Mouse (Mus musculus) neural tube, embryonic 10.5 days (tissue): ENCODE results near the gene Trp53bp1.

Experiments
- DNase-seq: peaks from one replicate; pipeline ENCODE4 v3.0.0-alpha.2; 2017; ENCODE audit warnings: low spot score; ENCODE audit errors: extremely low spot score

The Trp53bp1 gene

GRCm38 (mm10) chr2:121271236-121271927 is at the start of gene Trp53bp1:
TSS of gene Trp53bp1 (minus strand) at chr2:121271407.
- peak; percentile 96 for DNase-seq

GRCm38 (mm10) chr2:121316278-121316677 is 45.1 kb upstream of the Trp53bp1 start:
- DNase-seq = no peak

- no peak for DNase-seq
Observed at GRCm38 (mm10) chr2:121308997-121309416, 37.8 kb upstream of the Trp53bp1 start.

DNA sequence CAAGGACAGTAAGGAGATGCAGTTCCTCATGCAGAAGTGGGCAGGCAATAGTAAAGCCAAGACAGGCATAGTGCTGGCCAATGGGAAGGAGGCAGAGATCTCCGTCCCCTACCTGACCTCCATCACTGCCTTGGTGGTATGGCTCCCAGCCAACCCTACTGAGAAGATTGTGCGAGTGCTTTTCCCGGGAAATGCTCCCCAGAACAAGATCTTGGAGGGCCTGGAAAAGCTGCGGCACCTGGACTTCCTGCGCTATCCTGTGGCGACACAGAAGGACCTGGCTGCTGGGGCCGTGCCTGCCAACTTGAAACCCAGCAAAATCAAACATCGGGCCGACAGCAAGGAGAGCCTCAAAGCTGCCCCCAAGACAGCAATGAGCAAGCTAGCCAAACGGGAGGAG is 28.8 kb upstream of the Trp53bp1 start:
- DNase-seq = no peak

DNA sequence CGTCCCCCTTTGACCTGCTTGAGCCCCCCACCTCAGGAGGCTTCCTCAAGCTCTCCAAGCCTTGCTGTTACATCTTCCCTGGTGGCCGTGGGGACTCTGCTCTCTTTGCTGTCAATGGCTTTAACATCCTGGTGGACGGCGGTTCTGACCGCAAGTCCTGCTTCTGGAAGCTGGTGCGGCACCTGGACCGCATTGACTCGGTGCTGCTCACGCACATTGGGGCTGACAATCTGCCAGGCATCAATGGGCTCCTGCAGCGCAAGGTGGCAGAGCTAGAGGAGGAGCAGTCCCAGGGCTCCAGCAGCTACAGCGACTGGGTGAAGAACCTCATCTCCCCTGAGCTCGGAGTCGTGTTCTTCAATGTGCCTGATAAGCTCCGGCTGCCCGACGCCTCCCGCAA is 28.3 kb upstream of the Trp53bp1 start:
- DNase-seq = no peak

DNA sequence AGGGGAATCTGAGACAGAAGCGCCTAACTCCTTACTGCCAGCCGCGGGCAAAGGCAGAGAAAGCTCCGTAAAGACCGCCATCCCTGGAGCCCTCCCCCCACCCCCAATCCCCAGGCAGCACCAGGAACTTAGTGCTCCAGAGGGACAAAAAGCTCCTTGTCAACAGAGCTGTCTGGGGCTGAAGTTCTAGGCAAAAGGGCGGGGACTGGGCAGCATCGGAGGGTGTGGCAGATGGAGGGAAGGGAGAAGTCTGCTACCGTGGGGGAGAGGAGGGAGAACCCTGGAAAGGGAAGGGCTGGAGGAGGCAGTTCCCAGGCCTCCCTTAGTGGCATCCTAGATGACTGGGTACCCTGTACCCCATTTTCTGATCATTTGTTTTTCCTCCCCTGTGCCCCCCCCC is 26.9 kb upstream of the Trp53bp1 start:
- DNase-seq = no peak

DNA sequence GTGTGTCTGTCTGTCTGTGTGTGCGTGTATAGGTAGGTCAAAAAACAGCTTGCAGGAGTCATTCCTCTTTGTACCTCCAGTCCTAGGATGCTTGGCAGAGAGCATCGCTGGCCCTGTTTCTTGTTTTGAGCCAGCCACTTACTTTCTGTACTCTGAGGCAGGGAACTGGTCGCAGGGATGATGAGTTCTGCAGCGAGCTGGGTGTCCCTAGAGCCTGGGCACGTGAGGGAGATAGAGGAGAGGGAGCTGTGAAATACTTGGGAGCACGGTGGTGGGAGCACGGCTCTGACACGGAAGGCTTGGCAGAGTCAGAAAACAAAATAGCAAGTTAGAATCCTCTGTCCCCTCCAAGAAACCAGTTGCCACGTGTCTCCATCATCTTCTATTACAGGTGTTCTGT is 26.5 kb upstream of the Trp53bp1 start:
- no peak for DNase-seq

DNA sequence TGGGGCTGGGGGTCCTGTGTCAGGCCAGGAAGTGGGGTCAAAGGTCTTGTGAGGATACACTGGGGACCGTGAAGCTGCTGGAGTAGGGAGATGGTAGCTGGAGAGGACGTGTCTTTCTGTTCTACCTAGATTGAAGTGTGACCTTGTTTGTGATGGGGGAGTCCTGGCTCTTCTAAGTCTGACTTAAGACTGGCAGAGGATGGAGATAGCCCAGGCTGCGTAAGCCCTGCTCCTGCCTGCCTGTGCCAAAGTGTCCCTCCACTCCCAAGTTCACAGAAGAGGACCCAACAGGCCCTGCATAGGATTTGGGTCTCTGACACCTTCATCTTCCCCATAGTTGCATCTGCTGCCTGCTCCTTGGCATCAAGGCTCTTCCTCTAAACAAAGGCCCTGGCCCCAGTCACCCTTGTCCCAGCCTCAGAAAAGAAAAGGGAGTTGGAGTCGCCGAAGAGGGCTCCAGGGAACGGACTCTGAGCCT is 25.6 kb upstream of the Trp53bp1 start:
- no peak for DNase-seq

DNA sequence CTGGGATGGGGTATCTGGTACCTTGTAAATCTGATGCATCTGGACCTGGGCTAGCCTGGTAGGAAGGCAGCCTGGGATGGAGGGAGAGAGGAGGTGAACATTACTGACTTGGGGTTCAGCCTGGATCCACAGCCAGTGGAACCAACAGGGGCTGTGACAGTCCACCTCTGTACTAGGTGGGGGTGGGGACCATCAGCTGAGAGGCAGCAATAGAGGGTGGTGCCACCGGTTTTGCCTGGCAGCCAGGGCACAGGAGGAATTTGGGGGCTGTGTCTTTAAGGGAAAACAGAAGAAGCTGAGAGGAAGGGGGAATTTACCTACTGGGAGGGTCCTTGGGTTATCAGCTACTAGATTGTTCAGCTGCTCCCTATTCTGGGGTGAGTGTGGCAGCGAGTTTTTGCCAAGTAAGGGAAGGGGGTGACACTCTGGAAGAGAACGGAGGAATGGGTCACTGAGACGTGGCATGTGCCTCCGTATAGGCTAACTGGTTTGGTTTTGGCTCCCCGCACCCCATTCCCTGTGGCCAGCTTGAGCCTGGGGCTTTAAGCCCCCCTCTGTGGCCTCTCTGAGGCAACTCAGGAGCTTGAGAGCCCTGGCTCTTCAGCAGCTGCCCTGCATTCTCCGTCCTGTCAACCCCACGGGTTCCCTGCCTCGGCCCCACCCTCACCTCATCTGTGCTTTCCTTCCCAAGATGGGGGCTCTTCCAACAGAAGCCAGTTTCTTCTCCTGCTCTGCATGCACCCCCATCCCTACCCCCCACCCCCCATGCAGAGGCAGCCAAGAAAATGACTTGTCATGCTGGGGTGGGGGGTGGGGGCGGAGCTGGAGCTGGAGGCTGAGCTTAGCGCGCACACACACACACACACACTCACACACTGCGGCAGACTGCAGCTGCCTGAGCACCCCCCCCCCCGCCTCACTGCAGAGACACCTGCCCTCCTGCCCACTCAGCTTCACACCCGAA is 24.7 kb upstream of the Trp53bp1 start:
- DNase-seq = no peak

DNA sequence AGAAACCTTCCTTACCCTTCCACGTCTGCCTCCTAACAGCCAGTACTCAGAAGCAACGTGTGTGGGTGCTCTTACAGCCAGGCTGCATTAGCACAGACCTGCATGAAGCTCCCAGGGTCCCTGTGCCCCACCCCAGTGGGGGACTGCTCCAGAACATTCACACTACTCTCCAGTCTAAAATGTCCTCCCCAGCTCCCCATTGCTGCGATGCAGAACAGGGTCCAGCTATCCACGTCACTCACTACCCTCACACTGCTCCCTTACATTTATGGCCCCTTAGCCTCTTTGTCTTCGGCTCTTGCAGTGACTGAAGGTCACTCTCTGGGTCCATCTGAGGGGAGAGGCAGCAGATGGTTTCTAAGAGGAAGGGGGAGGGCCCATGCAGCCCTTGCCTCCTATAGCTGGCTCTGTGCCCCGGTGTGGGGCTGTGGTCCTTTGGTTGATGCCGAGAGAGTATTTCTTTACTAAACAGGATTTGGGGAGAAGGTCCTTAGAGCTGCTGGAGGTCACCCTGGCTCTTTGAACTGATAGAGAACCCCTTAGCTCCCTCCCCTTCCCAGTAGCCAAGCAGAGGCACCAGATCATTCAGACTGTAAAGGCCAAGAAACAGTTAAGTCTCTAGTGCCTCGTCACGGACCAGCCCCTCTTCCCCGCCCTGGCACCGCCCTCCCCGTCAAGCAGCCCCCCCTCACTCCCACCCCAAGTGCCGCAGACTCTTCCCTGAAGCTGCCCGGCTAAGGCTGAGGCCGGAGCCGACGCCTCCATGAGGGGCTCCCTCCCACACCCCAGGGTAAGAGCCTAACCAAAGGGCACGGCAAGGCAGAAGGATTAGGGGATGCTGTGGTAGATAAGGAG is 23.8 kb upstream of the Trp53bp1 start:
- DNase-seq = peak; percentile 59

GRCm38 (mm10) chr2:121294182-121294581 is 23.0 kb upstream of the Trp53bp1 start:
- DNase-seq = no peak

- no peak for DNase-seq
Observed at GRCm38 (mm10) chr2:121292316-121293013, 21.3 kb upstream of the Trp53bp1 start.

DNA sequence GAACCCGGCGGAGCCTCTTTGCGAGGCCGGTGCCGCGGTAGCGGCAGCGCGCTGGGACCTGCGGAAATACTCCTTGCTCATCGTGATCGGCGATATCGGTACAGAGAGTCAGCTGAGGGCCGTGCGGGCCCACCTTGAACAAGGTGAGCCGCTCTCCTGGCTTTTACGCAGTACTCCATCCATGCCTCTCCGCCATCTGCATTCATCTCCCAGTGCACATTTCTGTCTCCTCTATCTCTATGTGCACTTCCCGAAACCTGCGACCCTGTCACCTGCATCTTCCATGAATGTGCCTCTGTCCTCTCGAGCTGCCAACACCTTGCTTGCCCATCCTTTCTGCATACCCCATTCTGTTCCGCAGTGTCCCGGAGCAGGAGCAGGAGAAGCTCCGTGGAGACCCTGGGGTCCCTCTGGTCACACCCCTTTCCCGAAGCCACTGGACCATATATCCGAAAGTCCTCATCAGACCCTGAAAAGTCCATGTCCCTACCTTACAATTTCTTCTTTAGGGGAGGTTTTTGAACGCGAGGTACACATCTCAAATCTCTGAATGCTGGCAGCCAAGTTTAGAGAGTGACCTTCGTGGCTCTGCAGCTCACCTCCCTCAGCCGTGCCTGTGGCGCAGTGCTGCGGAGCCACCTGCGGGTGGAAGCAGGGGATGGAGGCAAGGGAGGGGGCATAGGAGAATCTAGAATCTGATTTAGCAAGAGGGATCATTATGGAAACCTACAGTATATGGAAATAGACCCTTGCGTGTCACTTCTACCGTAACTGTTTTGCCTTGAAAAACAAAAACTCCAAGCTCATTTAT is 18.7 kb upstream of the Trp53bp1 start:
- DNase-seq = no peak

GRCm38 (mm10) chr2:121288901-121289729 is 17.9 kb upstream of the Trp53bp1 start, which contains the start of gene Map1a:
TSS of gene Map1a (plus strand) at chr2:121289600.
- peak; percentile 98 for DNase-seq

DNA sequence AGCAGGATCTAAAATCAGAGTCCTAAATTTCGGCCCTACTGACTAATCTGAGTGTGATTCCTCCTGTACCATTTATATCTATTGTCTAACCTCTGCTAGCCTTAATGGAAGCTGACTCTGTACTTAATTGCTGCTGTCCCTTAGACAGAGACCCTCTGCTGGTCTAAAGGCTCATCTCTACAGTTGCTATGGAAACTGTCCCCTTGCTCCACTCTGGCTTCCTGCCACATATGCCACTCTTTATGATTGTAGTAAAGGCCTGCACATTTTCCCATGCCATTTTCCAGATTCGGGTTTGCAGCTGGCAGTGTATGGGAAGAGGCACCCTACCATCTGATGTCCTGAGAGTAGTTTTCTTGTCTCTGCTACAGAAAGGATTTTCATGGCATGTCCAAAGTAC is 16.6 kb upstream of the Trp53bp1 start:
- no peak for DNase-seq

- DNase-seq = no peak
Observed at GRCm38 (mm10) chr2:121271928-121272516, 815 bp upstream of the Trp53bp1 start.

- DNase-seq = no peak
Observed at GRCm38 (mm10) chr2:121270521-121271235, 529 bp downstream of the Trp53bp1 start.

- DNase-seq = no peak
Observed at GRCm38 (mm10) chr2:121268446-121268845, 2.8 kb downstream of the Trp53bp1 start.
